Mouse (Mus musculus) heart, postnatal 0 days (tissue): ENCODE results near the gene Pank2.

ENCODE experiments used
- CTCF ChIP-seq: IDR thresholded peaks from 2 replicates; pipeline ENCODE4 v1.5.1; 2016; ENCODE audit warnings: antibody characterized with exemption, control low read depth, low read depth
- EP300 ChIP-seq: IDR thresholded peaks from 2 replicates; pipeline ENCODE4 v1.6.1; 2016; ENCODE audit warnings: antibody characterized with exemption, low read depth

DNA sequence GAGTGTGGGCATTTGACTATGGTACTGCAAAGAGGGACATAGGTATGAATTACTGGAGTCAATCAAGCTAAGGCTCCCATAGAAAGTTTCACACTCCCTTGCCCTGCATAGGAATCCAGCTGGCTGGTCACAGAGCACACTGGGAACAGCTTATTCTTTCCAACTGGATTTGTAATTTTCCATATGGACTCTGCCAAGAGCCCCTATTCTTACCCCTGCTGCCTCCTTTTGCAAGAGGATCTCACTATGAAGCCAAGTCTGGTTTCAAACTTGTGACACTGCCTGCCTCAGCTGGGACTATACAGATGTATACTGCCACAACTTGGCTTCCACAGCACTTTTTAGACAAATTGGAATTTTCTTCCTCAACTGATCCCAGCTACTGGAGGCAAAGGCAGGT is 39.3 kb downstream of the Pank2 start:
- no peak for TF ChIP-seq EP300
- no peak for TF ChIP-seq CTCF
